Mouse (Mus musculus): ENCODE data around the gene Coro2b. TPM values are rescaled to one million over a fixed set of nuclear protein-coding genes. Genes with fewer than 3 reads are reported as not detected.

Coro2b gene
- polyA plus RNA-seq, 1 experiment from 2014 or later: 6.2 TPM

GRCm38 (mm10) chr9:62551531-62551930 lies 14.7 kb upstream of the Coro2b start:
- H3K36me3 ChIP-seq: no peaks in the 10 kb centered on the region
- H3K27me3 ChIP-seq (ENCODE audit: low read depth, poor library complexity, severe bottlenecking): no peaks in the 10 kb centered on the region
- peaks cover 13% of the 10 kb centered on the region; the same call in 1 of the 2 replicates for H3K4me1 ChIP-seq
- no peak for DNase-seq (ENCODE audit: low spot score)
- no peak overlapping the region for H3K4me3 ChIP-seq
- WGBS: 82% methylated on average over 3 of the region's 3 CpGs
- H3K9me3 ChIP-seq (replicated peaks): no peaks in the 10 kb centered on the region
- H3K27ac ChIP-seq: no peak overlapping the region

GRCm38 (mm10) chr9:62550661-62551093 lies 13.8 kb upstream of the Coro2b start:
- Histone ChIP-seq H3K27me3 (ENCODE audit: low read depth, poor library complexity, severe bottlenecking) (no peaks in the 10 kb centered on the region), H3K9me3 (replicated peaks) (no peaks in the 10 kb centered on the region), H3K4me1 (peaks cover 13% of the 10 kb centered on the region; the same call in 1 of the 2 replicates), H3K4me3 (no peak overlapping the region), H3K36me3 (no peaks in the 10 kb centered on the region), H3K27ac (no peak overlapping the region)
- DNase-seq (ENCODE audit: low spot score): peak; percentile 74
- WGBS: 44% methylated on average over 11 of the region's 11 CpGs

GRCm38 (mm10) chr9:62549809-62550208 lies 13.0 kb upstream of the Coro2b start:
- peak; percentile 96 for DNase-seq (ENCODE audit: low spot score)
- peaks cover 10% of the 10 kb centered on the region; the same call in 1 of the 2 replicates for H3K4me1 ChIP-seq
- WGBS: 6% methylated on average over 8 of the region's 8 CpGs
- H3K36me3 ChIP-seq: no peaks in the 10 kb centered on the region
- no peaks in the 10 kb centered on the region for H3K27me3 ChIP-seq (ENCODE audit: low read depth, poor library complexity, severe bottlenecking)
- no peaks in the 10 kb centered on the region for H3K9me3 ChIP-seq (replicated peaks)
- H3K27ac ChIP-seq: no peak overlapping the region
- H3K4me3 ChIP-seq: no peak overlapping the region

- DNase-seq (ENCODE audit: low spot score): no peak
- WGBS: 56% methylated on average over 3 of the region's 3 CpGs
- Histone ChIP-seq H3K36me3 (no peaks in the 10 kb centered on the region), H3K4me1 (0 out of 2 replicates have a peak, but pooled peaks cover 6% of the 10 kb centered on the region), H3K27me3 (ENCODE audit: low read depth, poor library complexity, severe bottlenecking) (no peaks in the 10 kb centered on the region; the same call in 1 of the 2 replicates), H3K4me3 (no peak overlapping the region), H3K27ac (no peak overlapping the region), H3K9me3 (replicated peaks) (no peaks in the 10 kb centered on the region)
These were observed 10.6 kb upstream of the Coro2b start for GRCm38 (mm10) chr9:62547476-62547875.

- Histone ChIP-seq H3K9me3 (replicated peaks) (no peaks in the 10 kb centered on the region), H3K36me3 (no peaks in the 10 kb centered on the region), H3K27me3 (ENCODE audit: low read depth, poor library complexity, severe bottlenecking) (peaks cover 17% of the 10 kb centered on the region), H3K27ac (no peak overlapping the region), H3K4me3 (no peak overlapping the region), H3K4me1 (peaks cover 13% of the 10 kb centered on the region; the same call in 1 of the 2 replicates)
- WGBS: 71% methylated on average over 10 of the region's 10 CpGs
- no peak for DNase-seq (ENCODE audit: low spot score)
These were observed 8.0 kb upstream of the Coro2b start for GRCm38 (mm10) chr9:62544856-62545255.

GRCm38 (mm10) chr9:62543878-62544277 lies 7.0 kb upstream of the Coro2b start:
- Histone ChIP-seq H3K27ac (no peak overlapping the region), H3K4me3 (no peak overlapping the region), H3K9me3 (replicated peaks) (no peaks in the 10 kb centered on the region), H3K4me1 (peaks cover 13% of the 10 kb centered on the region; the same call in 1 of the 2 replicates), H3K27me3 (ENCODE audit: low read depth, poor library complexity, severe bottlenecking) (peaks cover 26% of the 10 kb centered on the region), H3K36me3 (no peaks in the 10 kb centered on the region)
- no peak for DNase-seq (ENCODE audit: low spot score)
- WGBS: 89% methylated on average over 4 of the region's 4 CpGs

GRCm38 (mm10) chr9:62541606-62542005 lies 4.8 kb upstream of the Coro2b start:
- no peak overlapping the region for H3K27ac ChIP-seq

GRCm38 (mm10) chr9:62541182-62541581 lies 4.3 kb upstream of the Coro2b start:
- H3K27me3 ChIP-seq (ENCODE audit: low read depth, poor library complexity, severe bottlenecking): peaks cover 49% of the 10 kb centered on the region
- WGBS: 67% methylated on average over 8 of the region's 8 CpGs
- DNase-seq (ENCODE audit: low spot score): no peak
- no peak overlapping the region for H3K4me3 ChIP-seq
- peaks cover 27% of the 10 kb centered on the region for H3K4me1 ChIP-seq
- no peaks in the 10 kb centered on the region for H3K9me3 ChIP-seq (replicated peaks)
- no peak overlapping the region for H3K27ac ChIP-seq
- no peaks in the 10 kb centered on the region for H3K36me3 ChIP-seq

More at GRCm38 (mm10) chr9:62541606-62542005, 4.8 kb upstream of the Coro2b start:
- peaks cover 22% of the 10 kb centered on the region for H3K4me1 ChIP-seq
- no peaks in the 10 kb centered on the region for H3K9me3 ChIP-seq (replicated peaks)
- H3K36me3 ChIP-seq: no peaks in the 10 kb centered on the region
- H3K4me3 ChIP-seq: no peak overlapping the region
- 65% methylated on average over 10 of the region's 10 CpGs for WGBS
- peaks cover 45% of the 10 kb centered on the region for H3K27me3 ChIP-seq (ENCODE audit: low read depth, poor library complexity, severe bottlenecking)
- no peak for DNase-seq (ENCODE audit: low spot score)

- H3K27ac ChIP-seq: peak overlapping the region; percentile 11
- H3K4me1 ChIP-seq: peaks cover 30% of the 10 kb centered on the region
- H3K27me3 ChIP-seq (ENCODE audit: low read depth, poor library complexity, severe bottlenecking): peaks cover 54% of the 10 kb centered on the region
- H3K4me3 ChIP-seq: no peak overlapping the region
- H3K36me3 ChIP-seq: no peaks in the 10 kb centered on the region
- 67% methylated on average over 10 of the region's 10 CpGs for WGBS
- DNase-seq (ENCODE audit: low spot score): no peak
- H3K9me3 ChIP-seq (replicated peaks): no peaks in the 10 kb centered on the region
These were observed 3.9 kb upstream of the Coro2b start for GRCm38 (mm10) chr9:62540736-62541135.

GRCm38 (mm10) chr9:62540166-62540565 lies 3.3 kb upstream of the Coro2b start:
- Histone ChIP-seq H3K4me3 (no peak overlapping the region), H3K9me3 (replicated peaks) (no peaks in the 10 kb centered on the region), H3K27ac (peak overlapping the region; percentile 11; the same call in 1 of the 2 replicates), H3K4me1 (peaks cover 30% of the 10 kb centered on the region), H3K36me3 (no peaks in the 10 kb centered on the region), H3K27me3 (ENCODE audit: low read depth, poor library complexity, severe bottlenecking) (peaks cover 59% of the 10 kb centered on the region)
- no peak for DNase-seq (ENCODE audit: low spot score)
- WGBS: 81% methylated on average over 9 of the region's 9 CpGs

GRCm38 (mm10) chr9:62539251-62539711 lies 2.4 kb upstream of the Coro2b start:
- H3K36me3 ChIP-seq: no peaks in the 10 kb centered on the region
- 86% methylated on average over 9 of the region's 9 CpGs for WGBS
- H3K27me3 ChIP-seq (ENCODE audit: low read depth, poor library complexity, severe bottlenecking): peaks cover 67% of the 10 kb centered on the region
- no peaks in the 10 kb centered on the region for H3K9me3 ChIP-seq (replicated peaks)
- DNase-seq (ENCODE audit: low spot score): no peak
- H3K4me1 ChIP-seq: peaks cover 30% of the 10 kb centered on the region
- H3K4me3 ChIP-seq: no peak overlapping the region
- H3K27ac ChIP-seq: 0 out of 2 replicates have a peak overlapping the region, but pooled peaks have one; percentile 1

- WGBS: 72% methylated on average over 6 of the region's 6 CpGs
- DNase-seq (ENCODE audit: low spot score): no peak
- H3K9me3 ChIP-seq (replicated peaks): no peaks in the 10 kb centered on the region
- H3K27me3 ChIP-seq (ENCODE audit: low read depth, poor library complexity, severe bottlenecking): peaks cover 75% of the 10 kb centered on the region
- no peaks in the 10 kb centered on the region for H3K36me3 ChIP-seq
- no peak overlapping the region for H3K4me3 ChIP-seq
- no peak overlapping the region for H3K27ac ChIP-seq
- peaks cover 32% of the 10 kb centered on the region for H3K4me1 ChIP-seq
These were observed 1.1 kb upstream of the Coro2b start for GRCm38 (mm10) chr9:62537941-62538340.

- WGBS: under 1% methylated on average over 29 of the region's 29 CpGs
- Histone ChIP-seq H3K27ac (peak overlapping the region; percentile 86), H3K36me3 (no peaks in the 10 kb centered on the region), H3K4me3 (peak overlapping the region; percentile 74), H3K4me1 (peaks cover 42% of the 10 kb centered on the region), H3K9me3 (replicated peaks) (no peaks in the 10 kb centered on the region), H3K27me3 (ENCODE audit: low read depth, poor library complexity, severe bottlenecking) (peaks cover 66% of the 10 kb centered on the region)
- DNase-seq (ENCODE audit: low spot score): peak; percentile 39
These were observed 657 bp downstream of the Coro2b start for GRCm38 (mm10) chr9:62536119-62536654.

Measured in limb, embryonic 10.5 days (tissue).